Mouse (Mus musculus) lung, postnatal 25 days (tissue): ENCODE results near the gene Ptbp3.
A peak's percentile ranks its signal among the peaks of the same experiment; 100 is the strongest.

ENCODE experiments used
- DNase-seq: peaks from one replicate; pipeline ENCODE4 v3.0.0; 2022; ENCODE audit warnings: low spot score

Gene Ptbp3

GRCm38 (mm10) chr4:59491097-59491496 is 58.1 kb downstream of the Ptbp3 start:
- DNase-seq = peak; percentile 35

- DNase-seq = no peak
These were observed 77.9 kb downstream of the Ptbp3 start for GRCm38 (mm10) chr4:59471306-59471705.

DNA sequence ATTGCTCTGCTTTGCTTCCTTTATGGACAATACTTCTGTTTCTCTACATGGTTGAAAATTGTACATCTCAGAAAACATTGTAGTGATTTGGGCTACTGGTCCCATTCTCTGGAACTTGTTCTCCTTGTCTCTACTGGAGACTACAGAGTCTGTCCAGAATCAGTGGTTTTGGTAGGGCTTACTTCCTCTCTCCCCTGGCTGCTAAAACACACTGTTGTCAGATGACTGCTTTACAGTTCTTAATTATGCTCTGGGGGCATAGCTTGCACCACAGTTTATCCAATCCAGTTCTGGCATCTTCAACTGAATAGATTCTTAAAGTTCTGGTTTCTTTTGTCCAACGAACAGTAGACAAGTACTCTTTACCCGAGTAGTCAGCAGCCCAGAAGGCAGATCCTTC is 83.7 kb downstream of the Ptbp3 start:
- no peak for DNase-seq

GRCm38 (mm10) chr4:59464661-59465060 is 84.5 kb downstream of the Ptbp3 start:
- no peak for DNase-seq

DNA sequence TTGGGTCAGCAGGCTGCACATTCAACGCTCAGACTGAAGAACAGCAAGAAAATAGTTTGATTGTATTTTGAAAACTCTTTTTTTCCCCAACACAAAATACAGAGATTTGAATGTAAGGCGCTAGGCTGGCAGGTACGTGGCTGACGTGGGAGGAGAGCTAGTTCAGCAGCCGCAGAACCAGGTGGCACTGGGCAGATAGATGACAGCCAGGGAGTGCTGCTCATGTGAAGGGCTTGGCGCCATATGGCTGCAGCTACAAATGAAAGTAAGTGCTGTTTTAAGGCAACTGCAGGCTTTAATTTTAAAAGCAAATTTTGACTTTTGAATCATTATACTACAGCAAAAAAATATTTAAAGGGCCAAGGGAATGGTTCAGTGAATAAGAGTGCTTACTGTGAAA is 86.7 kb downstream of the Ptbp3 start:
- no peak for DNase-seq

GRCm38 (mm10) chr4:59461116-59461727 is 87.9 kb downstream of the Ptbp3 start:
- no peak for DNase-seq

GRCm38 (mm10) chr4:59459216-59459955 is 89.8 kb downstream of the Ptbp3 start:
- no peak for DNase-seq

DNA sequence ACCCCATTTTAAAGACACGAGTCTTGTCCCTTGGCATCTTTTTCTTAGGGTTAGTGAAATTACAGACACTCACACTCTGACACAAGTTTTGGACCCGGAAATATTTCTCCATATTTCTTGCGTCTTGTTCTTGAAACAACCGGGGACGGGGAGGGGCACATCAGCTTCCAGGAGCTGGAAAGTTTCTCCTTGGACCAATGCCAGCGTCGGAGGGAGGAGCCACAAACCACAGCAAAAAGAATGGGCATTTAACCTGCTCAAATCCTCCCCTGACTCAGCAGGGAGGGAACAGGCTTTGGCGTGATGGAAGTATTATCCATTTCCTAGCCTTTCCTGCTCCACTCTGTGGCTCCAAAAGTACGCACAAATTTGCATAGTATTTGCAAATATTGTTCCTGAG is 91.2 kb downstream of the Ptbp3 start:
- DNase-seq = peak; percentile 67

DNA sequence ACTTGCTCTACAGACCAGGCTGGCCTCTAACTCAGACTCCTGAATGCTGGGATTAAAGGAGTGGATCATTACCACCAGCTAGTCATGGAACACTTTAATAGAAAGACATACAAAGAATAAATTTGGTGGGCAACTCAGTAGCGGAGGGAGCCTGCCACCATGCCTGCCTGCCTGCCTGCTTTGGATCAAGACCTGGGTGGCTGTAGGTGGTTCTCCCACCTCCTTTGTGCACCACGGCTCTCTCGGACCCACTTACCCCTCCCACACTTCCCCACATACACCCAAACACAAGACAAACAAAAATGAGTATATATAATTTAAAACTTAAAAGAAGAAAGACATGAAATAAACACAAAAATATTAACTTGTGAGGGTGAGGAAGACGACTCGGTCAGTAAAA is 92.1 kb downstream of the Ptbp3 start:
- DNase-seq = no peak

GRCm38 (mm10) chr4:59455465-59455864 is 93.7 kb downstream of the Ptbp3 start:
- no peak for DNase-seq

- DNase-seq = no peak
These were observed 95.1 kb downstream of the Ptbp3 start for GRCm38 (mm10) chr4:59454046-59454445.

GRCm38 (mm10) chr4:59452503-59452933 is 96.6 kb downstream of the Ptbp3 start:
- DNase-seq = no peak

GRCm38 (mm10) chr4:59450906-59451305 is 98.3 kb downstream of the Ptbp3 start:
- DNase-seq = no peak

GRCm38 (mm10) chr4:59450234-59450854 is 98.8 kb downstream of the Ptbp3 start:
- no peak for DNase-seq

DNA sequence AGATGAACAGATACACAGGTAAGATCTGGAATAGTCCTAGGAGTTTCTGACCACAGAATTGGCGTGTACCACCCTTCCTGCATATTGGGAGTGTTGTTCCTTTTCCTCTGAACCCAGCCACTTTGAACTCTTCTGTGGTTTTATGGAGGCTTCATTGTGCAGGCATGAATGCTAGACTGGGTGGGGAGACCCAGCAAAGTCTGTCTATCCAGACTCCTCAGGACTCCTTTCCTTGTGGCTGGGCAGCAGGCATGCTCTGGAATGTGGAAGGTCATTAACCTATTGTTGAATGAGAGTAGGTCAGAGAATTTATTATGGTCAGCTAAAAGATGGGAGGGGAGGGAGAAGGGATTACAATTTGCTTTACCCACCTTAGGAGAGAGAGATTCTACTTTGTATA is 101.9 kb downstream of the Ptbp3 start:
- no peak for DNase-seq

GRCm38 (mm10) chr4:59445516-59445915 is 103.6 kb downstream of the Ptbp3 start:
- no peak for DNase-seq

- DNase-seq = no peak
These were observed 104.2 kb downstream of the Ptbp3 start for GRCm38 (mm10) chr4:59444994-59445393.

GRCm38 (mm10) chr4:59444085-59444484 is 105.1 kb downstream of the Ptbp3 start:
- no peak for DNase-seq

DNA sequence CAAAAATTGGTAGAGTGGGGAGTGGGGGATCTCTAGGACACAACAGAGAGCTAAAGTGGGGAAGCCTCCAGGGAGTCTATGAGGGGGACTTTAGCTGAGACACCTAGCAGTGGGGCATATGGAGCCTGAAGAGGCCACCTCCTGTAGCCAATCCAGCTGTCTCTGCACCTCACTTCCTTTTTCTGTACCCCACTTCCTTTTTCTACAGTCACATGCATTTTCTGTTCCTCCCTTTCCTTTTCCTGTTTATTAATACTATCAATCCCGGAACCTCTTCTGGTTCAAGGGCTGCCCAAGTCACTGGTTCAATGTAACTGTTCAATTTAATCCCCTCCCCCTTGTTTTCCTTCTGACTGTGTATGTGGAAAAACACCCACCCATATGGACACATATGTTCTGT is 107.9 kb downstream of the Ptbp3 start:
- DNase-seq = no peak

- DNase-seq = peak; percentile 59
These were observed 109.2 kb downstream of the Ptbp3 start for GRCm38 (mm10) chr4:59439960-59440359.

GRCm38 (mm10) chr4:59439041-59439440 is 110.1 kb downstream of the Ptbp3 start:
- no peak for DNase-seq

DNA sequence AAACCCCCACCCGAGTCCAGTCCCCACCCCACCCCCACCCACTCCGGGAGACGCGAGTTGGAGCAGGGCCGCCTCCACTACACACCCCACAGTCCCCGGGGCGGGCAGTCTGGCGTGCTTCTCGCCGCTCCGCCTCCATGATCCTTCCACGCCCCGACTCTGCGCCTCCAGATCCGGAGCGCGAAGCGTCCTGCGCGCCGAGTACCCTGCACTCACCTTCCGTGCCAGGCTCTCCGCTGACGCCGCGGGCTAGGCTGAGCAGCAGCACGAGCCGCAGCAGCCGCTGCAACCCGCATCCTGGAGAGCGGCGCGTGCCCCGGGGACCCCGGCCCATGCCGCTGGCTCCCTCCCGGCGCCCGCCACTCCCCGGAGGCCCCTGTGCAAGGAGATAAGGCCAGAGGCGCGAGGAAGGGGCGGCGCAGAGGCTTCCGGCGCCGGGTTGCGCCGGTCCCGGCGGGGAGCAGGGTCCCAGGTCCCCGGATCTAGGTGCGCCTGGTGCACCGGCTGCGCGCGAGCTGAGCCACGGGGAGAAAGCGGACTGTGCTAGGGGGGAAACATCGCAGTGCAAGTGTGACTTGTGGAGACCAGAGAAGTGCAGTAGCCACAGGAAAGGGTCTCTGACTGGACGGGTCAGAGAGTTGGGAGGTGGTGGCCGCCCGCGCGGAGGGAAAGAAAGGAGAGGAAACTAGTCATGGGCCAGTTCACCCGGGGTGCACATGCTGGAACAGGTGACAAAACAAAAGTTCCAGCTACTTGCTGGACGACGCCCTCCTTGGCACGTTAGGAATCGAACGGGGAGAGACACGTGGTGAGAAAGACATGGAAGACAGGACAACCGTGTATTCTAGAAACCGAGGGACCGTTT is 110.9 kb downstream of the Ptbp3 start, which contains the start of gene Susd1:
Gene Susd1 (minus strand): TSS at position 644 of the 865 bp plus-strand sequence.
- DNase-seq = peak; percentile 59
